Mouse (Mus musculus) spleen, adult 2 months (tissue): Measurements from ENCODE around the gene Cadps2.

ENCODE experiments used
- CTCF ChIP-seq: fragments of 200-500 bp; IDR thresholded peaks from 2 replicates; pipeline ENCODE4 v1.5.1; 2011; ENCODE audit warnings: mild to moderate bottlenecking, inconsistent platforms; ENCODE audit not compliant: insufficient read depth, insufficient read length, insufficient replicate concordance; ENCODE audit errors: extremely low read depth
- POLR2A ChIP-seq: fragments of 200-500 bp; IDR thresholded peaks from 2 replicates; pipeline ENCODE4 v1.6.1; 2011; ENCODE audit warnings: low read depth, low read length, inconsistent platforms

DNA sequence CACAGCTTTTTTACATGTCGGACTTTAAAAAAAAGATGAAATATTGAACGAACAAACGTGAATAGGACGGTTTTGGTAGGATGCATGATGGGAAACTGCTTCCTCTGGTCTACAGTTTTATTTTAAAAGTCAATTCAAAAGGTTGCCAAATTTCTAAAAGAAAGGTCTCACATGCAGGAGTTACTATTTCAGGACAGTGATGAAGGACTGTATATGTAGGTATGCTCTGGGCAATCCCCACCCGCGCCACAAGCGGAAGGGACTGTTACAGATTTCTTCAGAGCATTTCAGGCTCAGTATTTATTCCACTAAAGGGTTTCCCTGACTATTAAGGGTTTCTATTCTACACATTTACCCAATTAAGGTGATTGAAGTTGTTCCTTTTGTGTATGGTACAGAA, 1.6 kb downstream of the Cadps2 start:
- TF ChIP-seq CTCF = no peak
- no peak for TF ChIP-seq POLR2A
